Mouse (Mus musculus): ENCODE data around the gene Tmem132b. TPM values are rescaled to one million over a fixed set of nuclear protein-coding genes. Genes with fewer than 3 reads are reported as not detected.
A peak's percentile ranks its signal among the peaks of the same experiment; 100 is the strongest.

Gene Tmem132b
- total RNA-seq, 2 experiments from 2014 or later, result 113 to 116 TPM

DNA sequence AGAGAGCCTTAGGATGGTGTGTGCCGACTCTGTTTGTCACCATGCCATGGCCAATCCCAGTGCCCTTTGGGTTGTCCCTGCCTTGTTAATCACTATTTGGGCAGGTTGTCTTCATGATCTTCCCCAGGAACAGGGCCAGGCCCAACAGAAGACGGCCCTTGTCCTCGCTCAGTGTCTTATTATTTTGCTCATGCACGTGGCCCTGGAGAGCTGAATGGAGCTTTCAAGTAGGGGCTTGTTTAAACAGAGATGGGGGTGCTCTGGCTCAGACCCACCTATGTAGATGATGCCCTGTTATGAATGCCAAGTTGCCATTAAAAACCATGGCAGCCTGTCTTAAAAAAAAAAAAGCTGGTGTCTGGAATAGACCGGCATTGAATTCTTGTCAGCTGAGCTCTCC, 126.5 kb downstream of the Tmem132b start:
- no peak for DNase-seq (ENCODE audit: low spot score in 2 of 2)

DNA sequence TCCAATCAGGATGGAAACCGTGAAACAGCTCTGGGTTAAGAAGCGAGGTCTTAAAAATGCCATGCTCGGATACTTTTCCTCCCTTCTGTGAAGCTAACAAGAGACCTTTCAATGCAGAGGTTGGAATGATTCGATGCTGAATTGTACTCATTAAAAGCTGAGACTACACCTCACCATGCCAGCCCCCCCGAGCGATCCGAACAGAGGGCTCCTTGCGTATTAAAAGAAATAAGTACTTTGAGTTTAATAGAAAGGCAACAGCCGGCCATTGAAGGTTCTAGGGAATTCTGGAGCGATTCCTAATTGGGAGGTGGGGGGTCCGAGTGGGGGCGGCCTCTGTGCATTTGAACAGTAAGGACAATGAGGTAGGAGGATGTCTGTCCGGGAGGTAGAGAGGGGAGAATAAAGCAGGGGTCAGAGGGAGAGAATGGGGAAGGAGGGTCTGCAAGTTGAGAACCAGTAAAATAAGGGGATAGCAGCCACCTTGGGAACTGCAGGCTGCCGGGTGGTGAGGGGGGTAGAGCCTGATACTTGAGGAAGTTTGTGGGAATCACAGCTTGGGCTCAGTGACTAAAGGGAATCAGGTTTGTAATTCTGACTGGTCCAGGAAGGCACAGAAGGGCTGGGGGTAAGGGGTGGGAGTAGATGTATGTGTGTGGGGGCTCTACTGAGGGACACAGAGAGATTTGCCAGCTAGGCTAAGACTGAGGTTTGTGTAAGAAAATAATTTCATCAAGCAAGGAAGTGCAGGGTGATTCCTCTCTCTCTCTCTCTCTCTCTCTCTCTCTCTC, 127.6 kb downstream of the Tmem132b start:
- DNase-seq (ENCODE audit: low spot score in 2 of 2), result peak in 1 of 2 experiments; percentile 40

GRCm38 (mm10) chr5:125675623-125676022, 144.0 kb downstream of the Tmem132b start:
- DNase-seq (ENCODE audit: low spot score in 2 of 2), result peak; percentile 70 to 77

- DNase-seq (ENCODE audit: low spot score in 2 of 2), result no peak
Measured at GRCm38 (mm10) chr5:125676025-125676623, 144.6 kb downstream of the Tmem132b start.

DNA sequence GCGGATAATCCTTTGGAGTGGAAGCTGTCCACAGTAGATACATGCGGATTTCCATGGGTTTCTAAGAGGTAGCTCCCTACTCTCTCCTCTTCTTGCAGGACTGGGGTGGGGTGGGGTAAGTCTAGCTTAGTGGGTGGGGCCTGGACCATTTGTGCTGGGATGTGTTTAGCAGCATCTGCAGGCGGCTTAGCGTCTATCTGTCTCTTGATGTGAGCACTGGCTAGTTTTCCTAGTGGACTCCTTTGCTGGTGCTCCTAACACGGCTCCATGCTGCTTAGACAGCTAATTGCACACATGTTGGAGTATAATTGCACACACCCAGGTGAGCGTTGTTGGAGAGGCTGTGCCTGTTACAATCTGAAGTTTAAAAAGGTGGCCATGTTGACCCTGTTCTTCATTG, 149.3 kb downstream of the Tmem132b start:
- no peak for DNase-seq (ENCODE audit: low spot score in 2 of 2)

DNA sequence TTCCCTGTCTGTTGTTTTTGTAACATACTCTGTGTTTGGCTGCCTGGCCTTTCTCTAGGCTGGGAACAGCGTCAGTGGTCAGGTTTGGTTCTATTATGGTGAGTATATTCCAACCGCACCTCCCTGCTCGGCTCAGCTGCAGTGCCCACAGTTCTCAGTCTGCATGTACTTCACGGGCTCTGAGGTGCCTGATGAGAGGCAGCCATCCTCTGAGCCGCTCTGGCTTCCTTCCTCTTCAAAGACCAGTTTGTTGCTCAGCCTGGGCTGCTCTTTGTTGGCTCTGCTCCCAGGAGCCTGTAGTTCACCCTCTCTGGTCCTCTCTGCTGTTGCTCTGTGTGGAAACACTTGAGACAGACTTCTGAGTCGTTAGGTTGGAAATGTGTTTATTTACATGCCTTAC, 151.9 kb downstream of the Tmem132b start:
- no peak for DNase-seq (ENCODE audit: low spot score in 2 of 2)

GRCm38 (mm10) chr5:125685681-125686331, 154.2 kb downstream of the Tmem132b start:
- no peak for DNase-seq (ENCODE audit: low spot score in 2 of 2)

DNA sequence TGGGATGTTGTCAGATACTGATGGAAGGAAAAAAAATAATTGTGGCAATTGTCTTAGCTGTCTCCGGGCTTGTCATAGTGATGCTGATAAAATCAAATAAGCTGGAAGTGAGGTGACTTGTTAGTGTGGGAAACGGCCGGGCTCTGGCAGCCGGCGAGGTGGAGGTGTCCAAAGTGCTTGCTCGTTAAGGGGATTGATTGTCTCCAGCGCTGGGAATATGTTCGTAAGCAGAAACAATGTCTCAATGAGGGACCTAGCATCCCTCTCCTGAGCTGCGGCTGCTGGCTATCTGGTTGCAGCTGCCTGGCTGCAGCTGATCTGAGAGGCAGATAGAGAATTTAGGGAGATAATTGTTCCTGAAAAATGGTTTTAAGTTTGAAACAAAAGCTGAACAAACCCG, 161.0 kb downstream of the Tmem132b start:
- DNase-seq (ENCODE audit: low spot score in 2 of 2), result no peak

- peak in 1 of 2 experiments; percentile 37 for DNase-seq (ENCODE audit: low spot score in 2 of 2)
Measured at GRCm38 (mm10) chr5:125699395-125699794, 167.8 kb downstream of the Tmem132b start.

DNA sequence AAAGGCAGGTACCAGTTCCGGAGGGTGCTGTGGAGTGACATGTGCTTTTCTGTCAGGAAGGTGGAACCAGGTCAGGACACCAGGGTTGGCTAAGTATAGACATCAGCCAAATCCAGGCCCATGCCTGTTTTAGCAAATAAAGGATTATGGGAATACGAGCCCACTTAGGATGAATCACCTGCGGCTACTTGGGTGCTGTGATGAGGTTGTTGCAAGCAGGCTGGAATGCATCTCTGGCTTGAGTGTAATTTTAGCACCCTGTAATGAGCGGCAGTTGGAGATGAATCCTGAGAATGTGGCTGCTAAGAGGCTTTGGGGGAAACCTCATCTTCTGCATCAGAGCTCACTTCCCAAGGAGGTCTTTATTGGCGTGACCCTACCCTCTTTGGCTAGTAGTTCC, 168.7 kb downstream of the Tmem132b start:
- DNase-seq (ENCODE audit: low spot score in 2 of 2), result no peak

- peak; percentile 61 to 81 for DNase-seq (ENCODE audit: low spot score in 2 of 2)
Measured at GRCm38 (mm10) chr5:125705379-125705778, 173.8 kb downstream of the Tmem132b start.

DNA sequence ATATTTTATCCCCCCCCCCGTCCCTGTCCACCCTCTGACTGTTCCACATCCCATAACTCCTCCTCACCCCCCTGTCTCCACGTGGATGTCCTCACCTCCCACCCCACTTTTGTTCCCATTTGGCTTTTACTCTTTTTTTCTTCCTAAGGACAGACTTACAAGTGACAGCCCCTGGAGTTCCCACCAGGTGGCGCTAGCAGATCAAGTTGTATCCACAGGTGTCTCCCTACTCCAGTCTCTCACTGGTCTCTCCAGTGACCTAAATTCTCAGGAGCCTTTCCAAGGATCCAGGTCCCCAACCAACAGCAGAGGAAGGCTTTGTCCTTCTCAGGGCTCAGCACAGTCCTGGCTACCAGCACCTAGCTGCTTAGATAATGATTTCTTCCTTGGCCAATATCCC, 177.6 kb downstream of the Tmem132b start:
- DNase-seq (ENCODE audit: low spot score in 2 of 2), result peak; percentile 64 to 88

DNA sequence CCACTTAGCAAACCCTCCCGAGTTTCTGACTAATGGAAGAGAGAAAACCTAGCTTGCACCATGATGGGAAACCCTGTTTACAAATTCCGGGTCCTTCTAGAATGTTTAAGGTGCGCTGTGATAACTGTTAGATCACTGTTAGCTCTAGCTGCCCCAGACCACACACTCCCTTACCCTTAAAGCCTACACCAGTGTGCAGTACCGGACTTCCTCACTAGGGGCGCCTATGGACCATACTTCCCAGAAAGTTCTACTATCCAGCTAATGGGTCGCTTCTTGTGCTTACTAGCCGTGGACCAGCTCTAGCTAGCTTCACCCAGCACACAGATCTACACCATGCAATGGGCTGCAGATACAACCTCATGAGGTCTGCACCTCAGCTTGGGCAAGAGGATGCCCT, 195.2 kb downstream of the Tmem132b start:
- DNase-seq (ENCODE audit: low spot score in 2 of 2), result no peak

- DNase-seq (ENCODE audit: low spot score in 2 of 2), result no peak
Measured at GRCm38 (mm10) chr5:125727436-125727835, 195.9 kb downstream of the Tmem132b start.

- DNase-seq (ENCODE audit: low spot score in 2 of 2), result no peak
Measured at GRCm38 (mm10) chr5:125727936-125728335, 196.4 kb downstream of the Tmem132b start.

GRCm38 (mm10) chr5:125728521-125728920, 196.9 kb downstream of the Tmem132b start:
- DNase-seq (ENCODE audit: low spot score in 2 of 2), result no peak

GRCm38 (mm10) chr5:125733806-125734205, 202.2 kb downstream of the Tmem132b start:
- DNase-seq (ENCODE audit: low spot score in 2 of 2), result no peak

DNA sequence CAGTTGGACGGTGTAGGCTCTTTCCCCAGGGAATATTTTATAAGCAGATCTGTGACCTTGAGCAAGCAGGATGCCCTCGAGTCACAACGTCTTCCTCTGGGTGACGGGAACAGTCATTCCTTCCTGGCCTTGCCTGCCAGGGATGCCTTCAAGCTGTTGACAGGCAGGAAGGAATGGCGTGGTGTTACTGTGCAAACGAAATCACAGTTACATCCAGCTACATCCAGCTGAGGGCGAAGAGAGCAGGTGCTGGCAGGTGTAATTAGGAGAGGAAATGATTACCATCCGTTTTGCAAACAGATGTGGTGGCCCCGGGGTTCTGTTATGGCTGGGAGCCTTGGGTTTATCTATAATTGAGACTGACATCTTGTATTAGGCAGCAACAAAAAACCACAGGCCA, 205.5 kb downstream of the Tmem132b start:
- no peak for DNase-seq (ENCODE audit: low spot score in 2 of 2)

DNA sequence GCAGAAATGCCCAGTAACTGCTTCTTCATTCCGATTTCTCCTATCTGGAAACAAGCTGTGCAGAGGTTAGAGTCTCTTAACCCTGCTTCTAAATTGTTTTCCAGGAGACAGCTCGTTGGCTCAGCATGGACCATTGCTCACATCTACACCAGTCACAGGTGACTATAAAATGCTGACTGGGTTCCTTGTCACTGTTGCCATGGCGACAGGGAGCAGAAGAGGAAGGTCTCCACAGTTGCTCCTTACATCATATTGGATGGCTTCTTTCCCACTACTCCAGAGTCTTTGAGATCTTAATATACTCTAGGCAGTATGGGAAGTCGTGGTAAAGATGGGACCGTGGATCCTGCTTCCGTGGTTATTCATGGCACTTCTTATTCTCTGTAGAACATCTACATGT, 211.9 kb downstream of the Tmem132b start:
- no peak for DNase-seq (ENCODE audit: low spot score in 2 of 2)

GRCm38 (mm10) chr5:125745727-125746126, 214.2 kb downstream of the Tmem132b start:
- no peak for DNase-seq (ENCODE audit: low spot score in 2 of 2)

DNA sequence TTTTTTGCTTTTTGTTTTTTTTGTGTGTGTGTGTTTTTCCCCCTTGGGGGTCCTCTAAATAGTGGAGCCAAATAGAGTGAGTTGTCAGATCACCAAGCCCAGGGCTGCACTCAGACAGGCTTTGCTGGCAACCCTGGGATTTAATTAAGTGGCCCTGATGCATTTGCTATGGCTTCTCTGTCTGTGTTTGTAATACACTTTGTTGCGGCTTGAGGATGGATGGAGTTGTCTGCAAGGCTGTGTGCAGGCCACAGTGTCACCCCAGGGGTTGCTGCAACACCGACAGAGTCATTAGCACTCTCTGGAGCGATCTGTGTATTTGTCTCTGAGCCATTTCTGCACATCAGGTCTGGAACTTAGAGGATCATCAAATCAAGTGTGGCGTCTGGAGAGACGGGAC, 219.9 kb downstream of the Tmem132b start:
- DNase-seq (ENCODE audit: low spot score in 2 of 2), result no peak

- DNase-seq (ENCODE audit: low spot score in 2 of 2), result no peak
Measured at GRCm38 (mm10) chr5:125752546-125752945, 221.0 kb downstream of the Tmem132b start.
